Mouse (Mus musculus) lung, embryonic 16.5 days (tissue): ENCODE measurements at regions not wholly inside any gene's neighbourhood (a gene's known extent, or its start where the extent isn't known, plus 50 kb on each side); places are given as distances from the start of the nearest gene placed in this dataset.

Source experiments
- ATAC-seq: fragments of 200-750 bp; cut with Nextera tagmentation; 2 replicates; pipeline ENCODE4 v1.8.0; 2017; ENCODE audit warnings: low read depth, mild to moderate bottlenecking, moderate library complexity
- H3K27ac ChIP-seq: fragments of 300-500 bp; sonication (generic); 2 replicates; pipeline ENCODE4 v1.5.1; 2014; ENCODE audit warnings: mild to moderate bottlenecking, control low read depth, low read length
- H3K27me3 ChIP-seq: fragments of 300-500 bp; sonication (generic); 2 replicates; pipeline ENCODE4 v1.6.1; 2014; ENCODE audit warnings: low read depth, low read length, mixed read lengths; ENCODE audit not compliant: control insufficient read depth, insufficient read depth
- H3K36me3 ChIP-seq: fragments of 300-500 bp; sonication (generic); 2 replicates; pipeline ENCODE4 v1.6.1; 2014; ENCODE audit warnings: low read length; ENCODE audit not compliant: control insufficient read depth, insufficient read depth
- H3K4me1 ChIP-seq: fragments of 300-500 bp; sonication (generic); replicated peaks from 2 replicates; pipeline ENCODE4 v1.6.1; 2014; ENCODE audit warnings: low read length, mixed read lengths; ENCODE audit not compliant: control insufficient read depth, insufficient read depth
- H3K4me2 ChIP-seq: fragments of 300-500 bp; sonication (generic); 2 replicates; pipeline ENCODE4 v1.6.1; 2014; ENCODE audit warnings: low read depth, low read length, control low read depth
- H3K4me3 ChIP-seq: fragments of 300-500 bp; sonication (generic); 2 replicates; pipeline ENCODE4 v1.5.1; 2014; ENCODE audit warnings: mild to moderate bottlenecking, low read length, control low read depth
- H3K9ac ChIP-seq: fragments of 300-500 bp; sonication (generic); 2 replicates; pipeline ENCODE4 v1.6.1; 2014; ENCODE audit warnings: low read length, control low read depth
- H3K9me3 ChIP-seq: fragments of 300-500 bp; sonication (generic); 2 replicates; pipeline ENCODE4 v1.6.1; 2016; ENCODE audit warnings: low read length; ENCODE audit not compliant: control insufficient read depth
- WGBS: fragments of 180-500 bp; shearing (Covaris S2); extraction: QIAGEN DNeasy Blood & Tissue Kit; methylation state at CpG from one replicate; pipeline ENCODE4 v1.1.7; 2014; 5-methylcytosine and 5-hydroxymethylcytosine counted together

DNA sequence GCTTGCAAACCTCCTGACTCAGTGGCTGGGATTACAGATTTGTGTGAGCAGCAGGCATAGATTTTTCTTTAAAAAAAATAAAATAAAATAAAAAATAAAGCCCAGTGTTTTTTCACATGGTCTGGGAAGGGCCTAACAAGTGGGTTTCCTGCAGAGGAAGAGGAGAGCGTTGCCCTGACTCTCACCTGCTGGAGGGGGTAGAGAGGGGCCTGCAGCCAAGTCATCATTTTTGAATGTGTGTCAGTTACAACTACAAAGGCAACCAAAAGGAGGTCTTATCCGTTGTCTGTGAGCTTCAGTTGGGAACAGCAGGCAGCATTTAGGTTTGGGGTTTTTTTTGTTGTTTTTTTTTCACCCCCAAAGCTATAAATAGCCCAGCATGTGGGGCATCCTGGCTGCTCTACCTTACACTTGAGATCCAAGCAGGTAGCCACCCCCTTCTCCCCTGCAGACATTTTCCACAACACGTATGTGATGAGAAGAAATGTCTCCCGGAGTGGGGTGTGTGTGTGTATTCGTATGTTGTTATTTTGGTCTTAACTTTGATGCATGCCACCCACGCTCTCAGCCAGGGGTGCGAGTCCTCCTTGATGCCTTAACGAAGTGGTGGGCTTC is 285.7 kb upstream of the 4930412O13Rik start:
- H3K27me3 ChIP-seq: no peaks in the 10 kb centered on the region
- H3K9ac ChIP-seq: no peak overlapping the region
- no peak for ATAC-seq
- WGBS: 68% methylated on average over 8 of the region's 8 CpGs
- H3K36me3 ChIP-seq: no peaks in the 10 kb centered on the region
- peaks cover 5% of the 10 kb centered on the region; the same call in 1 of the 2 replicates for H3K4me1 ChIP-seq
- no peaks in the 10 kb centered on the region for H3K9me3 ChIP-seq
- H3K27ac ChIP-seq: no peak overlapping the region
- no peak overlapping the region for H3K4me2 ChIP-seq
- H3K4me3 ChIP-seq: no peak overlapping the region

DNA sequence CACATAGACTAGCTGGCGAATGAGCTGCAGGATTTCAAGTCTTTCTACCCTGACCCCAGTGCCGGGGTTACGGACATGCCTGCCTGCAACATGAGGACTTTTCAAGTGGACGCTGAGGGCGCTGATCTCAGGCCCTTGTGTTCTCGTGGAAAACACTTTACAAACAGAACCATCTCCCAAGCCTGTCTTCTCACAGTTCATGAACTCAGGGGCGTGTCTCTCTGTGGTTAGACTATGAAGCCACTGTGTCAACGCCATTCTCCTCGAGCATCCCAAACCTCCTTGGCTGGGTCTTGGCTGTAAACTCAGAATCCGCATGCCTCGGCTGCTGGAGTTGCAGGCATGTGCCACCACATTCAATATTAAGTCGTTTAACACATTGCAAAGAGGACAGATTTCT is 284.9 kb upstream of the 4930412O13Rik start:
- 53% methylated on average over 12 of the region's 12 CpGs for WGBS
- Histone ChIP-seq H3K27me3 (no peaks in the 10 kb centered on the region), H3K9ac (no peak overlapping the region), H3K9me3 (no peaks in the 10 kb centered on the region), H3K4me1 (peaks cover 5% of the 10 kb centered on the region; the same call in 1 of the 2 replicates), H3K36me3 (no peaks in the 10 kb centered on the region), H3K27ac (no peak overlapping the region), H3K4me3 (no peak overlapping the region), H3K4me2 (no peak overlapping the region)
- ATAC-seq: no peak

DNA sequence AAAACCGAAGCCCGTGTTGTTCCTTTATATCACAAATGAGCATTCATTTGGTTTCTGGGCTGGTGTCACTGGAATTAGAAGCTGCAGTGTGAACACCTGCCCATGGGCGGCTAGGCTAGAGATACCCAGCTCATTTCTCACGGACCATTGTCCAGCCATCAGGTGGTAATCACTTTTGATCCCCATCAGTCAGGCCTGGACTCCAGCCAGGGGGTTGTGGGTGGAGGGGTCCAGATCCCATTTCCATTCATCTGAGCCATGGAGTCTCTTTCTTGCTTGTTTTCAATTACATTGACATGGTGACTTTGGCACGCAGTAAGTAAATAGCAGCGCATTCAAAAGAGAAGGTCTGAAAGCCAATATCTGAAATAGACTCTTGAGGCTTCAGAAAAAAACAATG is 276.1 kb upstream of the 4930412O13Rik start:
- Histone ChIP-seq H3K27me3 (no peaks in the 10 kb centered on the region), H3K36me3 (no peaks in the 10 kb centered on the region), H3K4me2 (no peak overlapping the region), H3K9me3 (no peaks in the 10 kb centered on the region), H3K27ac (no peak overlapping the region), H3K4me3 (no peak overlapping the region), H3K9ac (no peak overlapping the region), H3K4me1 (no peaks in the 10 kb centered on the region)
- 75% methylated on average over 6 of the region's 6 CpGs for WGBS
- ATAC-seq: no peak

DNA sequence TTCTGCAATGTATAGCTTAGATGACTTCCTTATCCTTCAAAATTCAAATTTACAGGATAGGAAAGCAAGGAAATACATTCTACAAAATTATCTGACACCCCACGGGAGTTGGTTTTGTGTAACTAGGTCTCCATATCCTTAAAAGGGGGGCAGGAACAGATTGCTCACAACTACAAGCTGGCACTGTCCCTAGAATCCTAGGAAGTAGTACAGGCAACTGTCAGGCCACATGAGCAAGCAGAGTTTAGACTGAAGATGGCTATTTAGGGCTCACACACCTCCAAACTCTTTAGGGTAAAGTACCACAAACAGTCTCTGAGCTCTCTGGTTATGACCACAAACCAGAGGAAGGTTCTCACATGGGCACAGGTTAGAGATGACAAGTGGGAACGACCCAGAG is 273.5 kb upstream of the 4930412O13Rik start:
- no peak overlapping the region for H3K9ac ChIP-seq
- H3K9me3 ChIP-seq: no peaks in the 10 kb centered on the region
- H3K27me3 ChIP-seq: no peaks in the 10 kb centered on the region
- no peaks in the 10 kb centered on the region for H3K36me3 ChIP-seq
- no peak overlapping the region for H3K4me2 ChIP-seq
- no peaks in the 10 kb centered on the region for H3K4me1 ChIP-seq
- 82% methylated on average over 2 of the region's 2 CpGs for WGBS
- no peak overlapping the region for H3K27ac ChIP-seq
- ATAC-seq: no peak
- H3K4me3 ChIP-seq: no peak overlapping the region

DNA sequence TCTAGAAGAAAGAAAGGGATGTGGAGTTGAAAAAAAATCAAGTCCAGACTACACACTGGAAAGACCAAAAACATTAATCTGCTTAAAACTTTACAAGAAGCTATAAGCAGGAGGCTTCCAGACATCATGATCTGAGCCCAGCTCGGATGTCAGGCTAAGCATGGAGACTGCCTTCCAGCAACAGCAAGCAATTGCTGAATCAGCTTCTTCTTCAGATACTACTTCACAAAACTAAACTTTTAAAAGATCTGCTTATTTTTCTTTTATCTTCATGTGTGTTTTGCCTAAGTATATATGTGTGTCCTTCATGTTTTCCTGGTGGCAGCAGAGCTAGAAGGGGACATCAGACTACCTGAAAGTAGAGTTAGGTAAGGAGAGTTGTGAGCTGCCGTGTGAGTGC is 266.6 kb upstream of the 4930412O13Rik start:
- Histone ChIP-seq H3K4me1 (no peaks in the 10 kb centered on the region), H3K27me3 (no peaks in the 10 kb centered on the region), H3K27ac (no peak overlapping the region), H3K4me2 (no peak overlapping the region), H3K9ac (no peak overlapping the region), H3K9me3 (no peaks in the 10 kb centered on the region), H3K36me3 (no peaks in the 10 kb centered on the region), H3K4me3 (no peak overlapping the region)
- ATAC-seq: no peak
- WGBS: 64% methylated on average over 2 of the region's 2 CpGs

DNA sequence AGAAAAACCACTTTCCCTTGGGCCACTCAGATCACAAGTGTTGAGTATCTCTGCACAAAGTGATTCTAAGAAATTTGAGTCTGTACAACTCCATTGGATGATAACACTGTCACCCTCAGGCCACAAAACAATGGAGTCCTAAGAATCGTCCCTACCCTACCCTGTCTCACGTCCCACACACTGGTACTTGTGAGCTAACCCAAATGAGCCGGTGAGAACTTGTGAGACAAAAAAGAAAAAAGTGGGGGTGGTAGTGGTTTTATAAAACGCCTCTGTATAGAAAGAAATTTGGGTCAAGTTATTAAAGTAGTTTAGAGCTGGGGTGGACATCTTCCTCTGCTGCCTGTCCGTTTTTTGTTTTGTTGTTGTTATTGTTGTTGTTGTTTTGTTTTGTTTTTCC is 264.8 kb upstream of the 4930412O13Rik start:
- H3K4me3 ChIP-seq: no peak overlapping the region
- peaks cover 6% of the 10 kb centered on the region for H3K4me1 ChIP-seq
- H3K27ac ChIP-seq: no peak overlapping the region
- 76% methylated on average over 5 of the region's 5 CpGs for WGBS
- ATAC-seq: no peak
- H3K9ac ChIP-seq: no peak overlapping the region
- no peaks in the 10 kb centered on the region for H3K27me3 ChIP-seq
- no peaks in the 10 kb centered on the region for H3K9me3 ChIP-seq
- H3K4me2 ChIP-seq: no peak overlapping the region
- H3K36me3 ChIP-seq: no peaks in the 10 kb centered on the region

DNA sequence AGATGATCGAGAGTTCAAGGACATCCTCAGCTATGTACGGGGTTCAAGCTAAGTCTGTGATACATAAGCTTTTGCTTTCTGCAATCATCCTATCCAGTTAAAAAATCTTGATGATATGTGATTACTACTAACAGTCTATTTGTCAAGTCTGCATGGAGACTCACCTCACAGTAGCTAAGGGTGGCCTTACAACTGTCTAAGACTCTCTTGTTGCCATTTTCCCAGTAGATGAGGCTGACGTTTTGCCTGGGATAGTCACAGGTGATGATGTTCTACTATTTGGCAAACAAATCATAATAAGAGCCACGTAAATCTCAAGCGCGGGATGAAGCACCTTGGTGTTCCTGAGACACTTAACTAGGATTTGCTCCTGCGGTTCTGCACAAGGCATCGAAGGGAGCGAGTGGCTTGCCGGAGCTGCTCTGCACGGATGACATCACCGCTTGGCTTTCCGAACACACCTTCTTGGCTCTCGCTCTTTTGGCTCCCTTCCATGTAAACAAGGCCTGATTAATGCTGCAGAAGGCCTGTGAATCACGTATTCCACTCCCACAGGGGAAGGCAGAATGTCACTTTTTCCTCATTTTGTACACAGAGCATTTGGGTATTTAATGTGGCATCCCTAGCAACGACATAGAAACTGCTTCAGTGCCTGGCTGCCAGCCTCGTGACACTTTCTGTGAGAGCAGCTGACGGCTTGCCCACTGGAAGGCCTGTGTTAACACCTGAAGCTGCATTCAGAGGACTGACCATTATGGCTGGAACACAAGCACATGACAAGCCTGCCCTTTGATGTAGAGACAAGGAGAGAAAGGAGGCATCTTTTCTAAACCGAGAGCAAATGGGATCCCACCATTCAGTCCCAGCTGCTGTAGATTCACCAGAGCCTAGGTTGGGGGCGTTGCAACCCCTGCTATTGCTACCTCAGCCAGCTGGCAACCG is 260.5 kb upstream of the 4930412O13Rik start:
- WGBS: 44% methylated on average over 21 of the region's 21 CpGs
- H3K4me2 ChIP-seq: no peak overlapping the region

DNA sequence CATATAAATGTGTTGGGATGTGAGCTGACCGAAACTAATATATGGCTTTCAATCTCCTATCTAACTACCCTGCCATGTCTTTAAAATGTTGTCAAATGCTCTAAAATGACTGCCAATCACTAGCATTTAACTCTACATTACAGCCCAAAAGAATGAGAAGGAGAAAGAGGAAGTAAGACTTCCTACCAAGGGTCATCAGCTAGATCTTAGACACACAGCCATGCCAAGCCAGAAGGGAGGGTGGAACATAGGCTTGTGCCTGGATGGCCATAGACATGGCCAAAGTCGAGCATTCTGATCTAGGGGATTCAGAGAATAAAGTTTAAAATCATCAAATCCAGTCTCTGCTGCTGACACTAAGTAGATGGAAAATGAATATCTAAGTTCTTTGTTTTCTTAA is 257.4 kb upstream of the 4930412O13Rik start:
- peaks cover 6% of the 10 kb centered on the region for H3K4me1 ChIP-seq
- H3K27me3 ChIP-seq: no peaks in the 10 kb centered on the region
- no peak for ATAC-seq
- no peak overlapping the region for H3K4me3 ChIP-seq
- H3K4me2 ChIP-seq: no peak overlapping the region
- H3K27ac ChIP-seq: no peak overlapping the region
- no peaks in the 10 kb centered on the region for H3K36me3 ChIP-seq
- 91% methylated on average over 2 of the region's 2 CpGs for WGBS
- no peaks in the 10 kb centered on the region for H3K9me3 ChIP-seq
- H3K9ac ChIP-seq: no peak overlapping the region

More for the DNA sequence above, 260.5 kb upstream of the 4930412O13Rik start:
- H3K4me1 ChIP-seq: peaks cover 6% of the 10 kb centered on the region
- peak; percentile 87 for ATAC-seq
- no peaks in the 10 kb centered on the region for H3K36me3 ChIP-seq
- H3K4me3 ChIP-seq: no peak overlapping the region
- H3K27me3 ChIP-seq: no peaks in the 10 kb centered on the region
- no peaks in the 10 kb centered on the region for H3K9me3 ChIP-seq
- H3K9ac ChIP-seq: no peak overlapping the region
- H3K27ac ChIP-seq: no peak overlapping the region; the same call in 1 of the 2 replicates

DNA sequence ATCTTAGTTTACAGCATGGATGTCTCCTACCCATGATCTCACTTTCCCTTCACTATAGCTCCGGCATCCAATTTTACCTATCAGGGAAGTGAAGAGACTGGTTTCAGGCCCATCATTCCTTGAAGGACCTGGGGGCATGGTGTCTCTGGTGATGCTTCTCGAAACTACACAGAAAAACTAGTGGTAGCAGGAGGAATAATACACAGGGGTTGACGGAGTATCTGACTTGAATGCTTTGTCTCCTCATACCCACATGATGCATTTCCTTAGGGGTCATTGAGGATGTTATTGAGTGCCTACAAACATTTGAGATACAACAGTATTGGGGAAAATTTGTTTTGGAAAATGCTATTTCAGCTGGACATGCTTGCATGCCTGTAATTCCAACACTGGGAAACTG is 253.0 kb upstream of the 4930412O13Rik start:
- Histone ChIP-seq H3K4me3 (no peak overlapping the region), H3K36me3 (no peaks in the 10 kb centered on the region), H3K4me1 (no peaks in the 10 kb centered on the region), H3K4me2 (no peak overlapping the region), H3K9me3 (no peaks in the 10 kb centered on the region), H3K9ac (no peak overlapping the region), H3K27me3 (no peaks in the 10 kb centered on the region), H3K27ac (no peak overlapping the region)
- ATAC-seq: no peak
- 84% methylated on average over 3 of the region's 3 CpGs for WGBS
